Mouse (Mus musculus) CD4-positive naive resting alpha-beta T cell, adult 57 days (primary cell): ENCODE measurements around the gene Ifitm3. TPM values are rescaled to one million over a fixed set of nuclear protein-coding genes. Genes with fewer than 3 reads are reported as not detected.

ENCODE experiments used
- total RNA-seq: library from RNA; stranded (reverse); gene quantifications from one replicate; pipeline ENCODE4 v1.2.4, GENCODE M21; 2023

Ifitm3 gene
- total RNA-seq = 12.2 TPM

GRCm38 (mm10) chr7:141010593-141010992 lies at the start of gene Ifitm3:
Gene Ifitm3, minus strand, starts transcription at chr7:141010770.

GRCm38 (mm10) chr7:141028831-141029230 lies 18.3 kb upstream of the Ifitm3 start, which contains the start of gene Gm17387:
Gene Gm17387, plus strand, starts transcription at chr7:141029131.

GRCm38 (mm10) chr7:141017824-141018223 lies 7.3 kb upstream of the Ifitm3 start, which contains the start of gene Ifitm6:
Gene Ifitm6, minus strand, starts transcription at chr7:141017924.

GRCm38 (mm10) chr7:140966921-140967320 lies 43.6 kb downstream of the Ifitm3 start, which contains the start of gene Ifitm1:
Gene Ifitm1, plus strand, starts transcription at chr7:140967221.

Other genes with a start within 250 kb of the Ifitm3 start
- gene Cyp2e1, start 247.0 kb downstream of the Ifitm3 start, total RNA-seq = not detected
- not detected for gene Syce1, start 222.9 kb downstream of the Ifitm3 start, total RNA-seq
- not detected for gene Zfp941, start 188.6 kb downstream of the Ifitm3 start, total RNA-seq
- not detected for gene Urah, start 175.8 kb downstream of the Ifitm3 start, total RNA-seq
- not detected for gene Scgb1c1, start 165.2 kb downstream of the Ifitm3 start, total RNA-seq
- gene Odf3, start 163.0 kb downstream of the Ifitm3 start, total RNA-seq = not detected
- not detected for gene Gm45785, start 154.4 kb downstream of the Ifitm3 start, total RNA-seq
- 104 TPM for gene Ric8a, start 153.8 kb downstream of the Ifitm3 start, total RNA-seq
- gene Bet1l, start 153.2 kb downstream of the Ifitm3 start, total RNA-seq = 28.0 TPM
- 79.0 TPM for gene Psmd13, start 128.8 kb downstream of the Ifitm3 start, total RNA-seq
- gene Sirt3, start 128.5 kb downstream of the Ifitm3 start, total RNA-seq = 7.8 TPM
- gene Cox8b, start 110.3 kb downstream of the Ifitm3 start, total RNA-seq = not detected
- gene Nlrp6, start 89.9 kb downstream of the Ifitm3 start, total RNA-seq = not detected
- gene Pgghg, start 69.4 kb downstream of the Ifitm3 start, total RNA-seq = 11.0 TPM
- not detected for gene Ifitm5, start 60.5 kb downstream of the Ifitm3 start, total RNA-seq
- not detected for gene Gm45717, start 54.8 kb downstream of the Ifitm3 start, total RNA-seq
- 19.8 TPM for gene Ifitm2, start 54.8 kb downstream of the Ifitm3 start, total RNA-seq
- gene Ifitm1, start 43.5 kb downstream of the Ifitm3 start, total RNA-seq = 5.5 TPM
- 1.9 TPM for gene Ifitm6, start 7.2 kb upstream of the Ifitm3 start, total RNA-seq
- not detected for gene Gm17387, start 18.4 kb upstream of the Ifitm3 start, total RNA-seq
- 1.3 TPM for gene B4galnt4, start 50.3 kb upstream of the Ifitm3 start, total RNA-seq
- 39.7 TPM for gene Pkp3, start 67.4 kb upstream of the Ifitm3 start, total RNA-seq
- gene Sigirr, start 89.8 kb upstream of the Ifitm3 start, total RNA-seq = 76.9 TPM
- gene Ano9, start 107.0 kb upstream of the Ifitm3 start, total RNA-seq = 0.30 TPM
- 12.8 TPM for gene Ptdss2, start 111.6 kb upstream of the Ifitm3 start, total RNA-seq
- 43.4 TPM for gene Rnh1, start 162.1 kb upstream of the Ifitm3 start, total RNA-seq
- gene Hras, start 183.2 kb upstream of the Ifitm3 start, total RNA-seq = 31.0 TPM
- gene Lrrc56, start 183.4 kb upstream of the Ifitm3 start, total RNA-seq = 4.7 TPM
- 3.3 TPM for gene Lmntd2, start 203.3 kb upstream of the Ifitm3 start, total RNA-seq
- 10.2 TPM for gene Rassf7, start 205.1 kb upstream of the Ifitm3 start, total RNA-seq
- gene Phrf1, start 218.0 kb upstream of the Ifitm3 start, total RNA-seq = 165 TPM